Mouse (Mus musculus): Measurements from ENCODE around the gene Olfr371. TPM values are rescaled to one million over a fixed set of nuclear protein-coding genes. Genes with fewer than 3 reads are reported as not detected.

Olfr371 gene
- polyA plus RNA-seq (2012; rRNA removed), result not detected in 2 replicates

GRCm38 (mm10) chr8:85225688-85226087 is at the start of gene Olfr371:
Olfr371 (plus strand) TSS chr8:85225988.
- no peaks in the 10 kb centered on the region for H3K4me1 ChIP-seq (ENCODE audit: control insufficient read depth, insufficient read depth, insufficient read length, low read length)
- no peak for TF ChIP-seq POLR2A (IDR thresholded peaks at IDR 0.05; ENCODE audit: low read depth, low read length)
- no peak for TF ChIP-seq CTCF (IDR thresholded peaks at IDR 0.05; ENCODE audit: extremely low read depth, insufficient read length, insufficient replicate concordance, low read depth, low read length)
- WGBS, result 19% methylated on average over 1 of the region's 1 CpGs
- no peaks in the 10 kb centered on the region; the same call in 1 of the 2 replicates for H3K27me3 ChIP-seq (ENCODE audit: control insufficient read depth, insufficient read depth, low read length)
- no peak within 1 kb of the TSS for H3K27ac ChIP-seq (ENCODE audit: insufficient read depth, low read depth, low read length)
- H3K36me3 ChIP-seq (ENCODE audit: control insufficient read depth, insufficient read depth, low read length), result no peaks in the 10 kb centered on the region
- H3K4me3 ChIP-seq (ENCODE audit: low read depth, low read length), result no peak within 1 kb of the TSS

- H3K27ac ChIP-seq (ENCODE audit: insufficient read depth, low read depth, low read length), result no peak overlapping the region
- no peak for TF ChIP-seq CTCF (IDR thresholded peaks at IDR 0.05; ENCODE audit: extremely low read depth, insufficient read length, insufficient replicate concordance, low read depth, low read length)
- TF ChIP-seq POLR2A (IDR thresholded peaks at IDR 0.05; ENCODE audit: low read depth, low read length), result no peak
- H3K4me1 ChIP-seq (ENCODE audit: control insufficient read depth, insufficient read depth, insufficient read length, low read length), result no peaks in the 10 kb centered on the region
- H3K4me3 ChIP-seq (ENCODE audit: low read depth, low read length), result no peak overlapping the region
- 87% methylated on average over 1 of the region's 1 CpGs for WGBS
- H3K27me3 ChIP-seq (ENCODE audit: control insufficient read depth, insufficient read depth, low read length), result no peaks in the 10 kb centered on the region
- no peaks in the 10 kb centered on the region for H3K36me3 ChIP-seq (ENCODE audit: control insufficient read depth, insufficient read depth, low read length)
Measured at GRCm38 (mm10) chr8:85192346-85192745, 33.4 kb upstream of the Olfr371 start.

GRCm38 (mm10) chr8:85220220-85220619 is 5.6 kb upstream of the Olfr371 start:
- no peak overlapping the region for H3K27ac ChIP-seq (ENCODE audit: insufficient read depth, low read depth, low read length)
- H3K4me1 ChIP-seq (ENCODE audit: control insufficient read depth, insufficient read depth, insufficient read length, low read length), result no peaks in the 10 kb centered on the region
- no peak overlapping the region for H3K4me3 ChIP-seq (ENCODE audit: low read depth, low read length)
- no peaks in the 10 kb centered on the region for H3K36me3 ChIP-seq (ENCODE audit: control insufficient read depth, insufficient read depth, low read length)
- no peaks in the 10 kb centered on the region; the same call in 1 of the 2 replicates for H3K27me3 ChIP-seq (ENCODE audit: control insufficient read depth, insufficient read depth, low read length)
- TF ChIP-seq CTCF (IDR thresholded peaks at IDR 0.05; ENCODE audit: extremely low read depth, insufficient read length, insufficient replicate concordance, low read depth, low read length) (no peak), POLR2A (IDR thresholded peaks at IDR 0.05; ENCODE audit: low read depth, low read length) (no peak)
- WGBS, result 58% methylated on average over 4 of the region's 4 CpGs

- H3K4me1 ChIP-seq (ENCODE audit: control insufficient read depth, insufficient read depth, insufficient read length, low read length), result no peaks in the 10 kb centered on the region
- TF ChIP-seq POLR2A (IDR thresholded peaks at IDR 0.05; ENCODE audit: low read depth, low read length) (no peak), CTCF (IDR thresholded peaks at IDR 0.05; ENCODE audit: extremely low read depth, insufficient read length, insufficient replicate concordance, low read depth, low read length) (no peak)
- H3K36me3 ChIP-seq (ENCODE audit: control insufficient read depth, insufficient read depth, low read length), result no peaks in the 10 kb centered on the region
- H3K4me3 ChIP-seq (ENCODE audit: low read depth, low read length), result no peak overlapping the region
- 35% methylated on average over 6 of the region's 6 CpGs for WGBS
- no peak overlapping the region for H3K27ac ChIP-seq (ENCODE audit: insufficient read depth, low read depth, low read length)
- H3K27me3 ChIP-seq (ENCODE audit: control insufficient read depth, insufficient read depth, low read length), result no peaks in the 10 kb centered on the region; the same call in 1 of the 2 replicates
Measured at GRCm38 (mm10) chr8:85220992-85221391, 4.8 kb upstream of the Olfr371 start.

- no peaks in the 10 kb centered on the region for H3K36me3 ChIP-seq (ENCODE audit: control insufficient read depth, insufficient read depth, low read length)
- TF ChIP-seq CTCF (IDR thresholded peaks at IDR 0.05; ENCODE audit: extremely low read depth, insufficient read length, insufficient replicate concordance, low read depth, low read length) (no peak), POLR2A (IDR thresholded peaks at IDR 0.05; ENCODE audit: low read depth, low read length) (no peak)
- H3K27ac ChIP-seq (ENCODE audit: insufficient read depth, low read depth, low read length), result no peak overlapping the region
- 64% methylated on average over 1 of the region's 1 CpGs for WGBS
- H3K4me3 ChIP-seq (ENCODE audit: low read depth, low read length), result no peak overlapping the region
- H3K27me3 ChIP-seq (ENCODE audit: control insufficient read depth, insufficient read depth, low read length), result no peaks in the 10 kb centered on the region; the same call in 1 of the 2 replicates
- no peaks in the 10 kb centered on the region for H3K4me1 ChIP-seq (ENCODE audit: control insufficient read depth, insufficient read depth, insufficient read length, low read length)
Measured at GRCm38 (mm10) chr8:85227297-85227696, 1.5 kb downstream of the Olfr371 start.

Other genes starting within 250 kb of the Olfr371 start
- gene Junb, start 247.3 kb upstream of the Olfr371 start, polyA plus RNA-seq (2012; rRNA removed), result 122 and 329 TPM in 2 replicates
- 26.3 and 56.9 TPM in 2 replicates for gene Hook2, start 235.4 kb upstream of the Olfr371 start, polyA plus RNA-seq (2012; rRNA removed)
- 0.33 TPM in 1 of 2 replicates, not detected in the other for gene Best2, start 211.5 kb upstream of the Olfr371 start, polyA plus RNA-seq (2012; rRNA removed)
- gene Asna1, start 200.7 kb upstream of the Olfr371 start, polyA plus RNA-seq (2012; rRNA removed), result 71.8 and 128 TPM in 2 replicates
- 82.6 and 135 TPM in 2 replicates for gene Trir, start 199.2 kb upstream of the Olfr371 start, polyA plus RNA-seq (2012; rRNA removed)
- 19.8 and 32.0 TPM in 2 replicates for gene Tnpo2, start 189.1 kb upstream of the Olfr371 start, polyA plus RNA-seq (2012; rRNA removed)
- gene Fbxw9, start 165.9 kb upstream of the Olfr371 start, polyA plus RNA-seq (2012; rRNA removed), result 36.4 and 52.5 TPM in 2 replicates
- gene Gm5741, start 158.0 kb upstream of the Olfr371 start, polyA plus RNA-seq (2012; rRNA removed), result 1.4 TPM in 1 of 2 replicates, not detected in the other
- gene Dhps, start 154.2 kb upstream of the Olfr371 start, polyA plus RNA-seq (2012; rRNA removed), result 34.8 and 47.2 TPM in 2 replicates
- 66.0 and 79.1 TPM in 2 replicates for gene Wdr83os, start 145.2 kb upstream of the Olfr371 start, polyA plus RNA-seq (2012; rRNA removed)
- gene Wdr83, start 144.7 kb upstream of the Olfr371 start, polyA plus RNA-seq (2012; rRNA removed), result 13.4 and 26.8 TPM in 2 replicates
- 28.8 and 38.1 TPM in 2 replicates for gene Man2b1, start 142.7 kb upstream of the Olfr371 start, polyA plus RNA-seq (2012; rRNA removed)
- gene Zfp791, start 102.9 kb upstream of the Olfr371 start, polyA plus RNA-seq (2012; rRNA removed), result 0.11 and 0.96 TPM in 2 replicates
- not detected in 2 replicates for gene Cks1brt, start 74.1 kb upstream of the Olfr371 start, polyA plus RNA-seq (2012; rRNA removed)
- gene Orc6, start 73.6 kb downstream of the Olfr371 start, polyA plus RNA-seq (2012; rRNA removed), result 2.1 and 3.2 TPM in 2 replicates
- 2.2 and 3.4 TPM in 2 replicates for gene Vps35, start 73.8 kb downstream of the Olfr371 start, polyA plus RNA-seq (2012; rRNA removed)
- 0.05 TPM in 1 of 2 replicates, not detected in the other for gene Mylk3, start 160.4 kb downstream of the Olfr371 start, polyA plus RNA-seq (2012; rRNA removed)
- 0.72 and 1.3 TPM in 2 replicates for gene 4921524J17Rik, start 206.8 kb downstream of the Olfr371 start, polyA plus RNA-seq (2012; rRNA removed)